Mouse (Mus musculus) activated CD4-positive, CD25-positive, alpha-beta regulatory T cell, adult 9 weeks (primary cell): ENCODE measurements around the gene Gcc1. TPM values are rescaled to one million over a fixed set of nuclear protein-coding genes. Genes with fewer than 3 reads are reported as not detected.

Experiments
- polyA plus RNA-seq: library from polyadenylated mRNA; unstranded; fragments of 100-300 nt; shearing (Covaris generic); gene quantifications from one replicate; pipeline ENCODE4 v1.2.1, GENCODE M21; 2017

Gcc1 gene
- 28.4 TPM for polyA plus RNA-seq

DNA sequence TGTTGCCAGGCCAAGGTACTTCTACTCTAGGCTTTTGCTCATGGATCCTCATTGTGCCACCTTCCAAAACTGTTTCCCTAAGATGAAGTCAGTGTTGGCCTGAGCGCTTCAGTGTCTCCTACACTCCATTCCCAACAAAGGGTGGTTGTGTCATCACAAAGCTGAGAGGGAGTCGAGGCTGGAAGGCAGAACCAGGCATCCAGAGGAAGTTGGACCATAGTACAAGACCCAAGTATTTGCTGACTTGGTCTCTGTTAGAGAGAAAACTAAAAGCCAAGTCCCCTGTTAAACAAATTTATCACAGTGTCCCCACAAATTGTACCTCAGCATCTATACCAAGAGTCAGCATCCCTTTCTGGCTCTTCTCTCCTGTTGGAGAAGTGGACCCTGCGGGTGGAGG, at the start of gene Gcc1:
Gcc1 (minus strand) TSS at position 101 of the 400 bp plus-strand sequence.

DNA sequence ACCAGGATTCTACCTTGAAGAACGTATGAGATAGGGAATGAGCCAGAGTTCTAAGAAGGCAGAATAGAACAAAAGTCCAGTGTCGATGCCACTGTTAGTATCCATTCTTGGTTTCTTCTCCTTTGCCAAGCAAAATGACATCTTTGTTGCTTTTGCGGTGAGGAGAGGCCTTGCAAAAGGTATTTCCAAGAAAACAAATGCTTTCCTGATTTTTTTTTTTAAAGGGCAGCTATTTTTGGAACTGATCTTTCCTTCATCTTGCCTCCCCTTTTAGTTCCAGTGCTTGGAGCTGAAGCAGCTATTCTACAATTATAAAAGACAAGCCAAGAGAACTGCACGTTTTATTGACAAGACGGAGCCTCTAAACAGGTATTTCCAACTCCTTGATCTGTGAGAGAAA, 46.6 kb upstream of the Gcc1 start, which contains the start of gene Snd1:
Snd1 (plus strand) TSS at position 301 of the 400 bp plus-strand sequence.

DNA sequence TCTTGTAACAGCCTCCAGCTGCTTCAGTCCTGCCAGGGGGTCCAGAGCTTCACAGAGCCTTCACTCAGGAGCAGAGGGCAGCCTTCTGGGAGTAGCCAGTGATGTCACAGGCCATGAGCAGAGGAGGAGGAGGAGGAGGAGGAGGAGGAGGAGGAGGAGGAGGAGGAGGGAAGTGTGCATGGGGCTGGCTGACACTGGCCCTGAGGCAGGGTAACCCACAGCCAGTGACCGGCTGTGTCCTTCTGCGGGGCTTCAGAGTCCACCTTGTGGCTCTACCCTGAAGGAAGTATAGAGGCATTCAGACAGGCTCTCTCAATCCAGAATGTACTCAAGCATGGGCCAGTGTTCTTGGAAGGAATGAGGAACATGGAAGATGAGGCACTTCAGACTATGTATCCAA, 21.1 kb upstream of the Gcc1 start, which contains the start of gene Pax4:
Pax4 (minus strand) TSS at position 101 of the 400 bp plus-strand sequence.

DNA sequence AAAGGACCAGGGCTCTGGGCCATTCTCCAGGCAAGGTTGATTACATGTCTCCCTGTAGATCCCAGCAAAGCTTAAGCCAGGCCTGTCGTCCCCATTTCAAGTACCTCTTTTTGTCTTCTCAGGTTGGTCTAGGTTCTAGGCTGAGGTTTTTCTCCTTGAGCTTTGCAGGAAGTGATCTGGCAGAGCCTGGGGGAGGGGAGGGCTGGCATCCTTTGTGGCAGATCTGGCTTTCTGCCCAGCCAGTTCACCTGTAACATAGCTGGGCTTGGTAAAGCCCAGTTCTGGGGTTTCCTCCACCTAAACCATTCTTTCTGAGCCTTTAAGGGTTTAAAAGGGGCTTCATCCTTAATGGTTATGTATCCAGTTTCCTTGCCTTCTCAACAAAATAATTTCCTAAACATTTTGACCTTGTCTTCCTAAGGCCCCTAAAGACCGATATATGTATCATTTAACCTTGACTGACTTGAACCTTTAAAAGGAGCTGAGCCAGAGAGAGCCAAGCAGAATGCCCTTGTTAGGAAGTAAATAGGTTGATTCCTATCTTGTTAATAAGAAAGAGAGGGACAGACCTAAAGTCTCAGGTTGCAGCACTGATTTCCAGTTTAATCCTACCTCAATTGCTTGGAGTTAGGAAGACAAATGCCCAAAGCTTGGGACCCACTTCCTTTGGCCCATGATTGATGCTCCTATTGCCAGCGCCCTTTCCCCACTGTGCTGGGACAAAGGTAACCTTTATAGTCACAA, 922 bp downstream of the Gcc1 start, which contains the start of gene Fscn3:
Fscn3 (plus strand) TSS at position 694 of the 744 bp plus-strand sequence.

DNA sequence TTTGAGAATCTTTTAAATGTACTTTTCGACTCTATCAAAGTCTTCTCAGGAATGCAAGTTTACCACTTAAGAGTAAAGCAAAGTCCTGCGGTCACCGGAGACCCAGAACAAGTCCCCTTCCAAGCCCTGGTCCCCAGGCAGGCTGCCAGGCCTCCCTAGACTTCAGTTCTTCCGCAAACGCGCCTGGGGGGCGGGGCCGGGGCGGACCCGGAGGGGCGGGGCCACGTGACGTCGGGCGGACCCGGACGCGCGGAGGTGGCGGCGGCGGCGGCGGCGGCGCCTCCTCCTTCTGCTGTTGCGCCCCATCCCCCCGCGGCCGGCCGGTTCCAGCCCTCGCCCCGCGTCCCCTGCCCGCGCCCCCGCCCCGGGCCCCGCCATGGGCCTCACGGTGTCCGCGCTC, 4.9 kb downstream of the Gcc1 start, which contains the start of gene Arf5:
Arf5 (plus strand) TSS at position 248 of the 400 bp plus-strand sequence.

DNA sequence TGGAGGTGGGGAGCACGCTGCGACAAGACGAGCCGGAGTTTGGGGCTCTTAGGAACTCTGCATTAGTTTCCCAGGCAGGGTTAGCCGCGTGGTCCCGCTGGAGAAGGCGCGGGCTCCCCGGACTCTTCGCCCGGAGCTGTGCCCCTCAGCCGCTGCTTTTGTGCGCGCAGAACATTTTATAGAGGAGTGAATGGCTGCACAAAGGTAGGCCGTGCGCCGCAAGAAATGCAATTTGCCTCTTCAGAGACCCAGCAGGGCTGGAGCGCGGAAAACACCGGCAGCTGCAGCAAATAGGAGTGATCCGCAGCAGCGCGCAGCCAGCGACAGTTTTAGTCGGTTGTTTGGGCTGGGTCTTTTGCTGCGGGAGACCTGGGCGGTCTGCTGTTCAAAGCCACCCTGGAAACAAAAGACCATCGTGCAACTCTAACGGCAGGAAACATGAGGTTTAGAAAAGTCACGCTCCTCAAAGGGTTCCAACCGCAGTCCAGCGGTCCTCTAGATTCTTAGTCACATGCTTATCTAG, 30.4 kb downstream of the Gcc1 start, which contains the start of gene Zfp800:
Zfp800 (minus strand) TSS at position 325 of the 523 bp plus-strand sequence.

Other genes starting within 250 kb of the Gcc1 start
- 38.6 TPM for gene Zfp800, start 30.4 kb downstream of the Gcc1 start, polyA plus RNA-seq
- 106 TPM for gene Arf5, start 4.8 kb downstream of the Gcc1 start, polyA plus RNA-seq
- not detected for gene Fscn3, start 601 bp downstream of the Gcc1 start, polyA plus RNA-seq
- not detected for gene Pax4, start 21.0 kb upstream of the Gcc1 start, polyA plus RNA-seq
- 130 TPM for gene Snd1, start 46.7 kb upstream of the Gcc1 start, polyA plus RNA-seq